Mouse (Mus musculus) forebrain, embryonic 10.5 days (tissue): ENCODE data around the gene Porcn. TPM values are rescaled to one million over a fixed set of nuclear protein-coding genes. Genes with fewer than 3 reads are reported as not detected.

ENCODE experiments used
- DNase-seq: peaks from one replicate; pipeline ENCODE4 v3.0.0-alpha.2; 2017; ENCODE audit warnings: low spot score; ENCODE audit errors: extremely low spot score
- H3K27ac ChIP-seq: fragments of 300-500 bp; sonication (generic); 2 replicates; pipeline ENCODE4 v1.5.1; 2016; ENCODE audit warnings: mild to moderate bottlenecking
- H3K27me3 ChIP-seq: fragments of 300-500 bp; sonication (generic); 2 replicates; pipeline ENCODE4 v1.6.1; 2016; ENCODE audit warnings: mild to moderate bottlenecking; ENCODE audit not compliant: poor library complexity, severe bottlenecking
- H3K36me3 ChIP-seq: fragments of 300-500 bp; sonication (generic); replicated peaks from 2 replicates; pipeline ENCODE4 v1.6.1; 2016; ENCODE audit warnings: mild to moderate bottlenecking, moderate library complexity
- H3K4me1 ChIP-seq: fragments of 300-500 bp; sonication (generic); 2 replicates; pipeline ENCODE4 v1.6.1; 2016
- H3K4me3 ChIP-seq: fragments of 300-500 bp; sonication (generic); 2 replicates; pipeline ENCODE4 v1.5.1; 2016; ENCODE audit warnings: mild to moderate bottlenecking, moderate library complexity
- H3K9me3 ChIP-seq: fragments of 300-500 bp; sonication (generic); 2 replicates; pipeline ENCODE4 v1.6.1; 2016; ENCODE audit warnings: mild to moderate bottlenecking, moderate library complexity
- WGBS: fragments of 180-500 bp; shearing (Covaris S2); methylation state at CpG from one replicate; pipeline ENCODE4 v1.1.7; 2016; 5-methylcytosine and 5-hydroxymethylcytosine counted together
- polyA plus RNA-seq: library from polyadenylated mRNA; unstranded; fragments of >200 nt; fragmentation: Nextera tagmentation; extraction: Ambion mirVana; gene quantifications from 2 replicates; pipeline ENCODE4 v1.2.1, GENCODE M21; 2016

Porcn gene
- 12.1 and 12.8 TPM in 2 replicates for polyA plus RNA-seq

GRCm38 (mm10) chrX:8206015-8206693 lies at the start of gene Porcn:
Gene Porcn (minus strand): TSS chrX:8206525.
- Histone ChIP-seq H3K27me3 (peaks cover 6% of the 10 kb centered on the region; the same call in 1 of the 2 replicates), H3K27ac (peak within 1 kb of the TSS; percentile 75), H3K4me1 (peaks cover 4% of the 10 kb centered on the region), H3K9me3 (peaks cover 13% of the 10 kb centered on the region; the same call in 1 of the 2 replicates), H3K36me3 (no peaks in the 10 kb centered on the region), H3K4me3 (peak within 1 kb of the TSS; percentile 59)
- 12% methylated on average over 43 of the region's 46 CpGs for WGBS
- DNase-seq: peak; percentile 81

GRCm38 (mm10) chrX:8255807-8256206 lies 49.5 kb upstream of the Porcn start:
- H3K9me3 ChIP-seq: no peaks in the 10 kb centered on the region; the same call in 1 of the 2 replicates
- no peak overlapping the region for H3K27ac ChIP-seq
- H3K4me3 ChIP-seq: no peak overlapping the region
- 28% methylated on average over 4 of the region's 6 CpGs for WGBS
- no peaks in the 10 kb centered on the region for H3K36me3 ChIP-seq
- H3K27me3 ChIP-seq: no peaks in the 10 kb centered on the region
- DNase-seq: no peak
- H3K4me1 ChIP-seq: peaks cover 8% of the 10 kb centered on the region

GRCm38 (mm10) chrX:8253711-8254110 lies 47.4 kb upstream of the Porcn start:
- peaks cover 2% of the 10 kb centered on the region; the same call in 1 of the 2 replicates for H3K36me3 ChIP-seq
- no peaks in the 10 kb centered on the region; the same call in 1 of the 2 replicates for H3K9me3 ChIP-seq
- H3K4me3 ChIP-seq: no peak overlapping the region
- WGBS: 94% methylated on average over 2 of the region's 2 CpGs
- no peak overlapping the region for H3K27ac ChIP-seq
- H3K4me1 ChIP-seq: peaks cover 10% of the 10 kb centered on the region
- DNase-seq: no peak
- no peaks in the 10 kb centered on the region for H3K27me3 ChIP-seq

- H3K4me1 ChIP-seq: peaks cover 10% of the 10 kb centered on the region
- H3K27ac ChIP-seq: peak within 1 kb of the TSS; percentile 93
- WGBS: 14% methylated on average over 45 of the region's 45 CpGs
- H3K27me3 ChIP-seq: no peaks in the 10 kb centered on the region
- peak within 1 kb of the TSS; percentile 63 for H3K4me3 ChIP-seq
- no peaks in the 10 kb centered on the region; the same call in 1 of the 2 replicates for H3K9me3 ChIP-seq
- peaks cover 2% of the 10 kb centered on the region; the same call in 1 of the 2 replicates for H3K36me3 ChIP-seq
- DNase-seq: peak; percentile 75
Observed at GRCm38 (mm10) chrX:8252334-8253285, 46.3 kb upstream of the Porcn start, which contains the start of gene Ftsj1. Gene Ftsj1 (minus strand): TSS chrX:8252406.

- Histone ChIP-seq H3K27me3 (no peaks in the 10 kb centered on the region), H3K4me3 (peak overlapping the region; percentile 63), H3K36me3 (peaks cover 2% of the 10 kb centered on the region; the same call in 1 of the 2 replicates), H3K27ac (peak overlapping the region; percentile 93), H3K4me1 (peaks cover 10% of the 10 kb centered on the region), H3K9me3 (no peaks in the 10 kb centered on the region; the same call in 1 of the 2 replicates)
- WGBS: 26% methylated on average over 18 of the region's 18 CpGs
- DNase-seq: no peak
Observed at GRCm38 (mm10) chrX:8251789-8252333, 45.5 kb upstream of the Porcn start.

GRCm38 (mm10) chrX:8248542-8249120 lies 42.3 kb upstream of the Porcn start:
- H3K36me3 ChIP-seq: peaks cover 20% of the 10 kb centered on the region
- no peak for DNase-seq
- H3K27me3 ChIP-seq: no peaks in the 10 kb centered on the region
- peaks cover 10% of the 10 kb centered on the region for H3K4me1 ChIP-seq
- no peak overlapping the region for H3K27ac ChIP-seq
- H3K9me3 ChIP-seq: no peaks in the 10 kb centered on the region; the same call in 1 of the 2 replicates
- no peak overlapping the region for H3K4me3 ChIP-seq
- 90% methylated on average over 8 of the region's 8 CpGs for WGBS

- DNase-seq: no peak
- Histone ChIP-seq H3K9me3 (no peaks in the 10 kb centered on the region; the same call in 1 of the 2 replicates), H3K4me1 (peaks cover 10% of the 10 kb centered on the region), H3K4me3 (no peak overlapping the region), H3K27me3 (no peaks in the 10 kb centered on the region), H3K27ac (no peak overlapping the region), H3K36me3 (peaks cover 20% of the 10 kb centered on the region)
- 80% methylated on average over 2 of the region's 2 CpGs for WGBS
Observed at GRCm38 (mm10) chrX:8247680-8248079, 41.4 kb upstream of the Porcn start.

- H3K9me3 ChIP-seq: no peaks in the 10 kb centered on the region
- no peaks in the 10 kb centered on the region for H3K4me1 ChIP-seq
- H3K36me3 ChIP-seq: peaks cover 6% of the 10 kb centered on the region; the same call in 1 of the 2 replicates
- no peak overlapping the region for H3K27ac ChIP-seq
- no peak overlapping the region for H3K4me3 ChIP-seq
- H3K27me3 ChIP-seq: no peaks in the 10 kb centered on the region
- 78% methylated on average over 13 of the region's 13 CpGs for WGBS
- DNase-seq: no peak
Observed at GRCm38 (mm10) chrX:8238804-8239395, 32.6 kb upstream of the Porcn start.

- H3K9me3 ChIP-seq: no peaks in the 10 kb centered on the region
- no peak overlapping the region for H3K4me3 ChIP-seq
- H3K27ac ChIP-seq: no peak overlapping the region
- H3K4me1 ChIP-seq: no peaks in the 10 kb centered on the region
- H3K27me3 ChIP-seq: no peaks in the 10 kb centered on the region
- peaks cover 4% of the 10 kb centered on the region; the same call in 1 of the 2 replicates for H3K36me3 ChIP-seq
- no peak for DNase-seq
- 86% methylated on average over 2 of the region's 2 CpGs for WGBS
Observed at GRCm38 (mm10) chrX:8236704-8237103, 30.4 kb upstream of the Porcn start.

- Histone ChIP-seq H3K27ac (no peak overlapping the region), H3K27me3 (no peaks in the 10 kb centered on the region), H3K36me3 (no peaks in the 10 kb centered on the region), H3K4me3 (no peak overlapping the region), H3K4me1 (no peaks in the 10 kb centered on the region), H3K9me3 (no peaks in the 10 kb centered on the region)
- 71% methylated on average over 3 of the region's 3 CpGs for WGBS
- DNase-seq: no peak
Observed at GRCm38 (mm10) chrX:8233602-8234001, 27.3 kb upstream of the Porcn start.

- H3K27ac ChIP-seq: no peak overlapping the region
- no peak for DNase-seq
- 71% methylated on average over 4 of the region's 4 CpGs for WGBS
- H3K27me3 ChIP-seq: no peaks in the 10 kb centered on the region
- H3K36me3 ChIP-seq: no peaks in the 10 kb centered on the region
- H3K4me3 ChIP-seq: no peak overlapping the region
- no peaks in the 10 kb centered on the region for H3K9me3 ChIP-seq
- H3K4me1 ChIP-seq: no peaks in the 10 kb centered on the region
Observed at GRCm38 (mm10) chrX:8230272-8230671, 23.9 kb upstream of the Porcn start.

GRCm38 (mm10) chrX:8223473-8223872 lies 17.1 kb upstream of the Porcn start:
- Histone ChIP-seq H3K36me3 (no peaks in the 10 kb centered on the region), H3K4me3 (no peak overlapping the region), H3K4me1 (no peaks in the 10 kb centered on the region), H3K27ac (no peak overlapping the region), H3K9me3 (no peaks in the 10 kb centered on the region), H3K27me3 (peaks cover 9% of the 10 kb centered on the region)
- no peak for DNase-seq
- WGBS: 94% methylated on average over 7 of the region's 7 CpGs
